Mouse (Mus musculus) olfactory bulb, adult 2 months (tissue): ENCODE measurements around the gene Utrn.

Experiments
- CTCF ChIP-seq: fragments of 200-500 bp; IDR thresholded peaks from 2 replicates; pipeline ENCODE4 v1.5.1; 2012; ENCODE audit warnings: low read depth, mild to moderate bottlenecking, low read length, moderate library complexity; ENCODE audit not compliant: insufficient read depth
- POLR2A ChIP-seq: fragments of 200-500 bp; IDR thresholded peaks from 2 replicates; pipeline ENCODE4 v1.6.1; 2012; ENCODE audit warnings: mild to moderate bottlenecking, low read depth, low read length, moderate library complexity; ENCODE audit not compliant: insufficient read depth

DNA sequence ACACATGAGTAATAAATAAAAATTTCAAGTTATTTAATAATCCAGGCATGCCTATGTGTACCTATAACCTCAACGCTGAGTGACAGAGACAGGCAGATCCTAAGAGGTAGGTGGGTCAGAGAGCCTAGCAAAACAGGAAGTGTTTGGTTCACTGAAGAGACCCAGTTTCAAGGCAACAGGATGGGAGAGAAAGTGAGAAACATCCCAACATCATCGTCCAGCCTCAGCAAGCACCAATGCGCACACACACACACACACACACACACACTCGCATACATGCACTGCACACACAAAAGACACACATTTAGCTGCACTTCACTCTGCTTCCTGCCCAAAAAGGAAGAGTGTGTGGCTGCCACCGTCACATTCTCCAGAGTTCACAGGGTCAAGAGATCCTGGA lies 27.7 kb downstream of the Utrn start:
- TF ChIP-seq CTCF = no peak
- no peak for TF ChIP-seq POLR2A
